Mouse (Mus musculus) heart, embryonic 13.5 days (tissue): Measurements from ENCODE around the gene Sema6d. TPM values are rescaled to one million over a fixed set of nuclear protein-coding genes. Genes with fewer than 3 reads are reported as not detected.
A peak's percentile ranks its signal among the peaks of the same experiment; 100 is the strongest.

Source experiments
- ATAC-seq: fragments of 200-750 bp; cut with Nextera tagmentation; 2 replicates; pipeline ENCODE4 v1.8.0; 2017; ENCODE audit warnings: moderate TSS enrichment; ENCODE audit not compliant: insufficient number of reproducible peaks, low FRiP score, low TSS enrichment; ENCODE audit errors: extremely low read depth
- H3K27ac ChIP-seq: fragments of 300-500 bp; sonication (generic); replicated peaks from 2 replicates; pipeline ENCODE4 v1.5.1; 2015; ENCODE audit warnings: moderate library complexity, mild to moderate bottlenecking, inconsistent platforms
- H3K27me3 ChIP-seq: fragments of 300-500 bp; sonication (generic); replicated peaks from 2 replicates; pipeline ENCODE4 v1.6.1; 2015; ENCODE audit warnings: mild to moderate bottlenecking, inconsistent platforms
- H3K36me3 ChIP-seq: fragments of 300-500 bp; sonication (generic); 2 replicates; pipeline ENCODE4 v1.6.1; 2015; ENCODE audit warnings: mild to moderate bottlenecking, inconsistent platforms
- H3K4me1 ChIP-seq: fragments of 300-500 bp; sonication (generic); 2 replicates; pipeline ENCODE4 v1.6.1; 2015; ENCODE audit warnings: inconsistent platforms
- H3K4me2 ChIP-seq: fragments of 300-500 bp; sonication (generic); 2 replicates; pipeline ENCODE4 v1.6.1; 2015; ENCODE audit warnings: inconsistent platforms, mild to moderate bottlenecking, moderate library complexity
- H3K4me3 ChIP-seq: fragments of 300-500 bp; sonication (generic); 2 replicates; pipeline ENCODE4 v1.5.1; 2015; ENCODE audit warnings: moderate library complexity, mild to moderate bottlenecking, inconsistent platforms
- H3K9ac ChIP-seq: fragments of 300-500 bp; sonication (generic); 2 replicates; pipeline ENCODE4 v1.6.1; 2015; ENCODE audit warnings: inconsistent platforms, mild to moderate bottlenecking, moderate library complexity
- H3K9me3 ChIP-seq: fragments of 300-500 bp; sonication (generic); 2 replicates; pipeline ENCODE4 v1.6.1; 2016; ENCODE audit warnings: inconsistent platforms
- WGBS: fragments of 180-500 bp; shearing (Covaris S2); methylation state at CpG from one replicate; pipeline ENCODE4 v1.1.7; 2015; ENCODE audit warnings: mixed read lengths; 5-methylcytosine and 5-hydroxymethylcytosine counted together
- polyA plus RNA-seq: library from polyadenylated mRNA; unstranded; fragments of >200 nt; fragmentation: Nextera tagmentation; extraction: Ambion mirVana; gene quantifications from 2 replicates; pipeline ENCODE4 v1.2.1, GENCODE M21; 2015

The Sema6d gene
- polyA plus RNA-seq = 18.6 and 18.8 TPM in 2 replicates

- 2% methylated on average over 29 of the region's 29 CpGs for WGBS
- no peak; the same call in 1 of the 2 replicates for ATAC-seq
- Histone ChIP-seq H3K27ac (no peak within 1 kb of the TSS), H3K9ac (peak within 1 kb of the TSS; percentile 75), H3K27me3 (peaks cover 41% of the 10 kb centered on the region), H3K4me1 (peaks cover 10% of the 10 kb centered on the region; the same call in 1 of the 2 replicates), H3K4me3 (peak within 1 kb of the TSS; percentile 65), H3K36me3 (no peaks in the 10 kb centered on the region), H3K9me3 (no peaks in the 10 kb centered on the region), H3K4me2 (peak within 1 kb of the TSS; percentile 87)
These were observed at the start of gene Sema6d for GRCm38 (mm10) chr2:124089813-124090230. Gene Sema6d, plus strand, starts transcription at chr2:124089969.

GRCm38 (mm10) chr2:124059910-124060309 is 29.9 kb upstream of the Sema6d start:
- Histone ChIP-seq H3K4me3 (no peak overlapping the region), H3K4me2 (no peak overlapping the region)
- no peak for ATAC-seq

GRCm38 (mm10) chr2:124068380-124068779 is 21.4 kb upstream of the Sema6d start:
- H3K4me2 ChIP-seq = no peak overlapping the region
- WGBS = 82% methylated on average over 4 of the region's 4 CpGs
- no peaks in the 10 kb centered on the region for H3K9me3 ChIP-seq
- H3K27ac ChIP-seq = no peak overlapping the region
- no peaks in the 10 kb centered on the region for H3K27me3 ChIP-seq
- H3K4me3 ChIP-seq = no peak overlapping the region
- no peak overlapping the region for H3K9ac ChIP-seq
- ATAC-seq = no peak
- no peaks in the 10 kb centered on the region for H3K36me3 ChIP-seq
- 0 out of 2 replicates have a peak, but pooled peaks cover 3% of the 10 kb centered on the region for H3K4me1 ChIP-seq

More at GRCm38 (mm10) chr2:124059910-124060309, 29.9 kb upstream of the Sema6d start:
- WGBS = 48% methylated on average over 3 of the region's 3 CpGs
- Histone ChIP-seq H3K27me3 (no peaks in the 10 kb centered on the region), H3K9me3 (no peaks in the 10 kb centered on the region), H3K27ac (no peak overlapping the region), H3K9ac (no peak overlapping the region), H3K36me3 (no peaks in the 10 kb centered on the region), H3K4me1 (peaks cover 25% of the 10 kb centered on the region)

- no peak overlapping the region for H3K4me2 ChIP-seq
- no peak for ATAC-seq
- H3K9me3 ChIP-seq = no peaks in the 10 kb centered on the region
- no peak overlapping the region for H3K9ac ChIP-seq
- H3K4me1 ChIP-seq = 0 out of 2 replicates have a peak, but pooled peaks cover 3% of the 10 kb centered on the region
- no peaks in the 10 kb centered on the region for H3K27me3 ChIP-seq
- no peaks in the 10 kb centered on the region for H3K36me3 ChIP-seq
- no peak overlapping the region for H3K4me3 ChIP-seq
- no peak overlapping the region for H3K27ac ChIP-seq
- WGBS = 68% methylated on average over 2 of the region's 2 CpGs
These were observed 19.1 kb upstream of the Sema6d start for GRCm38 (mm10) chr2:124070664-124071063.

GRCm38 (mm10) chr2:124071380-124071779 is 18.4 kb upstream of the Sema6d start:
- 6% methylated on average over 2 of the region's 2 CpGs for WGBS
- Histone ChIP-seq H3K4me3 (no peak overlapping the region), H3K4me1 (0 out of 2 replicates have a peak, but pooled peaks cover 3% of the 10 kb centered on the region), H3K36me3 (no peaks in the 10 kb centered on the region), H3K4me2 (no peak overlapping the region), H3K27ac (no peak overlapping the region), H3K9ac (no peak overlapping the region), H3K27me3 (no peaks in the 10 kb centered on the region), H3K9me3 (no peaks in the 10 kb centered on the region)
- no peak for ATAC-seq

- H3K9me3 ChIP-seq = no peaks in the 10 kb centered on the region
- no peaks in the 10 kb centered on the region for H3K36me3 ChIP-seq
- no peak overlapping the region for H3K27ac ChIP-seq
- H3K27me3 ChIP-seq = peaks cover 41% of the 10 kb centered on the region
- H3K4me3 ChIP-seq = peak overlapping the region; percentile 65
- H3K4me1 ChIP-seq = peaks cover 10% of the 10 kb centered on the region; the same call in 1 of the 2 replicates
- H3K4me2 ChIP-seq = peak overlapping the region; percentile 87
- peak overlapping the region; percentile 75 for H3K9ac ChIP-seq
- no peak for ATAC-seq
- WGBS = 1% methylated on average over 49 of the region's 49 CpGs
These were observed 717 bp downstream of the Sema6d start for GRCm38 (mm10) chr2:124090231-124091141.

- no peak overlapping the region for H3K4me3 ChIP-seq
- H3K4me1 ChIP-seq = peaks cover 13% of the 10 kb centered on the region
- H3K4me2 ChIP-seq = no peak overlapping the region
- WGBS = 35% methylated on average over 1 of the region's 1 CpGs
- no peaks in the 10 kb centered on the region for H3K36me3 ChIP-seq
- no peaks in the 10 kb centered on the region for H3K9me3 ChIP-seq
- no peaks in the 10 kb centered on the region for H3K27me3 ChIP-seq
- ATAC-seq = no peak
- H3K9ac ChIP-seq = no peak overlapping the region
- no peak overlapping the region for H3K27ac ChIP-seq
These were observed 9.9 kb downstream of the Sema6d start for GRCm38 (mm10) chr2:124099697-124100096.

- H3K9ac ChIP-seq = 0 out of 2 replicates have a peak overlapping the region, but pooled peaks have one; percentile 24
- H3K9me3 ChIP-seq = no peaks in the 10 kb centered on the region
- 24% methylated on average over 9 of the region's 9 CpGs for WGBS
- H3K4me3 ChIP-seq = no peak overlapping the region
- H3K4me1 ChIP-seq = peaks cover 13% of the 10 kb centered on the region
- no peak overlapping the region for H3K27ac ChIP-seq
- no peaks in the 10 kb centered on the region for H3K27me3 ChIP-seq
- H3K36me3 ChIP-seq = no peaks in the 10 kb centered on the region
- no peak overlapping the region for H3K4me2 ChIP-seq
- no peak for ATAC-seq
These were observed 10.9 kb downstream of the Sema6d start for GRCm38 (mm10) chr2:124100486-124101200.

- Histone ChIP-seq H3K4me1 (peaks cover 13% of the 10 kb centered on the region), H3K4me3 (no peak overlapping the region), H3K9me3 (no peaks in the 10 kb centered on the region), H3K27me3 (no peaks in the 10 kb centered on the region), H3K36me3 (no peaks in the 10 kb centered on the region), H3K4me2 (no peak overlapping the region), H3K27ac (no peak overlapping the region), H3K9ac (no peak overlapping the region)
- ATAC-seq = no peak
These were observed 11.4 kb downstream of the Sema6d start for GRCm38 (mm10) chr2:124101201-124101517.

- WGBS = 54% methylated on average over 5 of the region's 5 CpGs
- ATAC-seq = no peak
- Histone ChIP-seq H3K27me3 (no peaks in the 10 kb centered on the region), H3K4me1 (peaks cover 13% of the 10 kb centered on the region), H3K4me3 (no peak overlapping the region), H3K36me3 (no peaks in the 10 kb centered on the region), H3K27ac (no peak overlapping the region), H3K9me3 (no peaks in the 10 kb centered on the region), H3K9ac (no peak overlapping the region; the same call in 1 of the 2 replicates), H3K4me2 (no peak overlapping the region)
These were observed 11.8 kb downstream of the Sema6d start for GRCm38 (mm10) chr2:124101580-124101979.

- Histone ChIP-seq H3K4me2 (no peak overlapping the region), H3K4me3 (no peak overlapping the region)
- no peak for ATAC-seq
These were observed 13.5 kb downstream of the Sema6d start for GRCm38 (mm10) chr2:124103277-124103676.

More at GRCm38 (mm10) chr2:124103277-124103676, 13.5 kb downstream of the Sema6d start:
- Histone ChIP-seq H3K9me3 (no peaks in the 10 kb centered on the region), H3K9ac (no peak overlapping the region), H3K27me3 (no peaks in the 10 kb centered on the region), H3K27ac (no peak overlapping the region), H3K36me3 (no peaks in the 10 kb centered on the region), H3K4me1 (peaks cover 13% of the 10 kb centered on the region)
